Mouse (Mus musculus) kidney, adult 18-20 months (tissue): ENCODE results near the gene Adgrg7.

Experiments used
- DNase-seq: peaks from one replicate; pipeline ENCODE4 v3.0.0; 2021

Gene Adgrg7

DNA sequence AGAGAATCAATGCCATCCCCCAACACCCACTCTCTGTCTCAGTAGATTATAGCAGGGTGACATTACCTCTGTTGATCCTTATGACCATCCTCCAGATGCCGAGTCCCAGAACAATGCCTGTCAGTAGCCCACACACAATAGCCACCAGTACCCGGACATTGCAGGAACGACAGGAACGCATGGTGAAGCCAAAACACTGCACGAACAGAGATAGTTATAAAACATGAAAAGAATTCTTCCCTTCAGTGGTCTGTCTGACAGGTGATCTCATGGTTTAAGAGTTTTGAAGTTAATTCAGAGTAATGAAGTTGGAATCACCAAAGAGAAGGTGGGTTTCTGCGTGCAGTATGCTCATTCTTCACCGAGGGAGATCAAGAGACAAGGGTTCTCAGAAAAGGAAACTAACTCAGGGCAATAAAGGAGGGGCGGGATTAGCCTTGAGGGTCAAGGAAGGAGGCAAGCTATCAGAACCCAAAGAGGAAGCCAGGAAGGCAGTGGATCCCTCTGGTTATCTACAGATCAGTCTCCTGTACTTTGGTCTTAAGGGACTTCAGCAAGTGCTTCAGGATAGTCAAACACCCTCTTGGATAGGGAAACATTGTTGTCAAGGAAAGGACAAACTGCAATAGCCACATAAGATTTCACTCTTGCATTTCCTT lies at the start of gene Adgrg7:
Gene Adgrg7 (minus strand): TSS at position 375 of the 659 bp plus-strand sequence.
- DNase-seq, result no peak

DNA sequence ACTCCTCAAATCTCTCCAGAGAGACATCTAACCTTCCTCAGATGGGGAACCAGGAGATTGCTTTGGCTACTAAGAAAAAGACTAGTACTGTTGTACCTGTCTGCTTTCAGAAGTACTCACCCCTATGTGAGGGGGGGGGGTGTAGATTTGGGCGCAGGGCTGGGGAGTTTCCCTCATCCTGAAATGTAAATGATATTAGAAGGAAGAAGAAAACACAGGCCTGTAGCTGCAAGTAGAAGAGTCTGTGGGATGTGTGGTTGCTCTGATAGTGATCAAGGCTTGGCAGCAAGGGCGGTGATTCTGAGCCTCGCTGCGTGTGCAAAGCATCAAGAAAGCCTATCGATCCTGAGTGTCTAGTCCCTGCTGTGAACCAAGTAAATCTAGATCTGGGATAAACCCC lies 47.3 kb upstream of the Adgrg7 start:
- no peak for DNase-seq

DNA sequence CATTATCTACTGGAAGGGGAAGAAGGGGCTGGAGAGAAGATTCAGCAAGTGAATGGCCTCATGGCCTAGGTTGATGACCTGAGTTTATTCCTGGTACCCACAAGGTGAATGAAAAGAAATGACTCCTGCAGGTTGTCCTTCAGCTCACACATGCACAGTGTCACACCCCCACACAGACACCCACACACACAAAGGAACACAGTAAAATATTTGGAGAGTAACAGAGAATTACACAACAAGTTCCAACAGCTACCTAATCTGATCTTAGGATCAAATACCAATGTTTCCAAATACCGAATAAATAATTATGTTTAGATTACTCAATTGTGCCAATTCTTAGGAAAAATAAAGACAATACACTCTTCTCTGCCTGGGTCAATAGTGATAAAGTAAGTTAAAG lies 37.7 kb upstream of the Adgrg7 start:
- DNase-seq, result no peak

DNA sequence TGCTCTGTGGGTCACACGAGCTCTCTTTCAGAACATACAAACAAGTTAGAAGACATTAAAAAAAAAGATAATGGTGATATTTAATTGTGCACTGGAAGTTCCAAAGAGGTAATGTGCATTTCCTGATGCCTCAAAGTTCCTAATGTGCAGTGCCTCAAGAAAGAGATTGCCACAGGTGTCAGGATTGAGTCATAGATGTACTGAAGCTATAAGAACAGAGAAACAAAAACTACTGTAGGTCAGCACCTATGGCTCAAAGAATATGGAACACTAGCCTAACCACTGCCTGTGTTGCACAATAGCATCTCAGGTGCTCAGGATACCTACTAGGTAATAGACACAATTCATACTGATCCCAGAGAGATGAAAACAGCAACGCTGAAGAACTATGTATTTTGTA lies 36.3 kb upstream of the Adgrg7 start:
- no peak for DNase-seq

DNA sequence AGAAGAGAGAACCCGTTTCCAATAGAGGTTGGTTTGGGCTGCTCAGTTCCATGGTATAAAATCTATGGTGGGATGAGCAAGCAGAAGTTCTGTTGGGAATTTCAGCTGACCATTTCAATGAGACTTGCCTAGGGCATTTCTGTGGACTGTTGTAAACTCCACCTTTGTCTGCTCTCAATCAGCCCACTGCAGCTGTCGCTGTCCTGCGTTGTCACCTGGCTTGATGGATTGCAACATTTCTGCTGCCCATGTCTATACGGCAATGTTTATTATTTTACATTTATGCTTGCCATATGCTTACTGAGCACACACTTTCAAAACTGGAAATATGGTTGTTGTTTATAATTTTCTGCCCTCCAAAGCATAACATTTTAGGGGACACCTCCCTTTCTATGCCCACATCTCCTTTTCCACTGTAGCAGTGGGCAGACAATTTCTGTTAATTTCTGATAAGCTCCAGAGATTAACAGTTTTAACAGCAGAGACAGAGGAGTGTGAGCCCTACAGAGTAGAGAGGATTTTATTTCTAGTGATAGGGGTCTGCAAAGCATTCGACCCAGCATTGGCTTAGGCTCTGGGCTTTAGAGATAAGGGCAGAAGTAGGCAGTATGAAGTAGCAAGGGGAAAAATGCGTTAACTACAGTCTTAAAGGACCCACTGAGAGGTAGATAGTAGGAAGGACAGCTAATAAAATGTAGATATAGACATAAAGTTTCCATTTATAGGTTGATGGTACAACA lies 5.9 kb upstream of the Adgrg7 start:
- no peak for DNase-seq

DNA sequence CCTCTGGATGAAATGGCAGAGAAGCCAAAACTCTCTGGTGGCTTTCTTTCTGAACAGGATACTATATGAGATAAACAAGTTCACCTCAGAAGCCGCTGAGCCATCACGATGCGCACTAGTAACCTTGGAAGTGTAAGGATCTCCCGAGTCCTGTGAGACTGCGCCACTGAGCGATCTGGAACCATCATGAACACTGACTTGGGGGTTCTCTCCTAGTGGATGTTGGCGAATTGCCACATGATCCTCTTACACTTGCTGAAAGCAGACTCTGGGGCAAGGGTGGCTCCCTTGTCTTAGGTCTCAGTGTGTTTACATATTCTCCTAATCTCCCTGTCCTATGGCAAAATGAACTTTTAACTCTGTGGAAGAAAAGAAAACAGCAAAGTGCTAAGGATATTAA lies 5.3 kb upstream of the Adgrg7 start:
- no peak for DNase-seq

DNA sequence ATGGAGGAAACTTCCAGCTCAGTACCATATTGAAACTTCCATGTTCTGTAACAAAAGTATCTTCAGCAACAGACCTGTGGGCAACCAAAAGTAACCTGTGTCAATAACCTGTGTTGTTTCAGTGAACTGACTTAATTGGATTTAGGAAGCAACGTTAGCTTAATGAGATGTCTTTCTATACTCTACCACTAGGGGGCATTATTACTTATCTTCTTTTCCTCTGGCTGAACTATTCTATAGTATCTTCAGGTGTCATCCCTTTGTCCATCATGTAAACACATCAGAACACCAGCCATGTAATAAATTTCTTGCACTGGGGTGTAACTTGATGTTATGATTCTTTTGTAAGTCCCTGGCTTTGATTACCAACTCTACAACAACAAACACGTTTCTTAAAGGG lies 4.8 kb upstream of the Adgrg7 start:
- DNase-seq, result no peak

DNA sequence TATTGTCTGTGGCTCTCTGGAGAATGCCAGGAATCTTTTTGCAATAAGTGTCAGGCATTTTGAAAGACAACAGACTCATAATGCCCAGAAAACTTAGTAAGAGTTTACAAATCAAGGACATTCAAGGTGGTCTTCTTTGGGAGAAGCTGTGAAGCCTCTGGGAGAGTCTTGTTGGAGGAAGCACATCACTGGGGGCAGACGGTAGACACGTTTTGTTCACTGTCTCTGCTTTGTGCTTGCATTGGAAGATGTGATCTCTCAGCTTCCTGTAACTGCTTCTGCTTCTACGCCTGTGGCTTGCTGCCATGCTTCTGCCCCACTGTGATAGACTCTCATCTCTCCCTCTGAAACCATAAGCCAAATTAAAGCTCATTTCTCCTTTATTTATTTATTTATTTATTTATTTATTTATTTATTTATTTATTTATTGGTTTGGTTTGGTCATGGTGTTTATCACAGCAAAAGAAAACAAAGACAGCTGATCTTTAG lies 3.9 kb upstream of the Adgrg7 start:
- no peak for DNase-seq

DNA sequence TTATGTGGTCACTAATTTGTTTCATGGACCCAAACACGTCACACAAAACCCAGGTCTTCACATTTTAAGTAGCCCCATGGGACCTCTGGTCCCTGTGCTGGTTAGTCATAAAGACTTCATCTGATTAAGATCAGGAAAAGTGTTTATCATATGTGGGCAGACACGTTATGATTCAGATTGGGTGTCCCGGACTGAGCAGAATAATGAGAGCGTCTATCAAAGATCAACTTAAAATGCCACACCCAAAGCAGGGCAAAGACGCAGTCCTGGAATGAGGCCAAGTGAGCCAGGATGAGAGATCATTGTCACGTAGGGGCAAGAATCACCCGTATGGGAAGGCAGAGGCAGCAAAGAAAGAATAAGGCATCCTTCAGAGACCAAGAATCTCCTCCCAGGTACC lies 3.2 kb upstream of the Adgrg7 start:
- DNase-seq, result no peak

DNA sequence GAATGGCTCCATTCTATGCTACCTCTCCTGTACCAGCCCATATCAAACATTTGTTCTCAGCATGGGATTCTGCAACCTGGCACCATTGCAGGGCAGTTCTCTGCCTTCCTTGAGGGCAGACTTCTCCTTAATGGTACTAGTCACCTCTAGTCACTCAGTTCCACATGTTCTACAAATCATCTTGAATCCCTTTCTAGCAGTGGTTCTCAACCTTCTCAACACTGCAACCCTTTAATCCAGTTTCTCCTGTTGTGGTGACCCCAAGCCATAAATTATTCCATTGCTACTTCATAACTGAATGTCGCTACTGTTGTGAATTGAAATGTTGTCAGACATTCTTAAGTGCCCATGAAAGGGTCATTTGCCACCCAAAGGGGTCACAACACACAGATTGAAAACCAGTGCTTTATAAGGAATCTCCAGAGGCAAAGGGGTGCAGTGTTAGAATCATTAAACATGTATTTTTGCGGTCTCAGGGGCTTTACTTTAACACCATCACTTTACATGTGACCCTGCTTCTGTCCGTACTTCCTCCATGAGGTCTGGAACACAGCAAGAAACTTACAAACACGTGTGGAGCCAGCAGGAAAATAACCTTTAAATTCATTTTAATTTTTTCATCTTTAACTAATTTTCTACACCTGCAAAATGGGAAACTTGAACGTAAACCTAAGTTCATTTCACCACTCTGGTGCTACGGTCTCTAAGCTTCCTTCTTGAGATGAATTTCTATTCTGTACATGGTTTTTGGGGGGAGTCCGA lies 1.1 kb downstream of the Adgrg7 start:
- no peak for DNase-seq

DNA sequence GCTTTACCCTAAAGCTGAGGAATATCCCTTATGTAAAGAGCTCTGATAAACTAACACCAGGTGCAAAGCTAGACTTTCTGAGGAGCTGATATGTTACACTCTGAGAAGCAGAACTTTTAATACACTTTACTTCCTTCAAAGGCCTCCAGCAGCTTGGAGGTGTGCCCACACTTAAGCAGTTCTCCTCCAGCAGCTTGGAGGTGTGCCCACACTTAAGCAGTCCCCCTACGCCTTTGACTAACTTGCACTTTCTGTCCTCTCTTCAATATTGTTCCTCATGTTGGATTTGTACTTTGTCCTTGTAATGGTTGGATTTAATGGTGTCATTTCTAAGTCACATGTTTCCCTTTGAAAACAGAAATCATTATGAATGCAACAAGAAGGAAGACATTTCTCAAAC lies 1.9 kb downstream of the Adgrg7 start:
- peak; percentile 18 for DNase-seq

DNA sequence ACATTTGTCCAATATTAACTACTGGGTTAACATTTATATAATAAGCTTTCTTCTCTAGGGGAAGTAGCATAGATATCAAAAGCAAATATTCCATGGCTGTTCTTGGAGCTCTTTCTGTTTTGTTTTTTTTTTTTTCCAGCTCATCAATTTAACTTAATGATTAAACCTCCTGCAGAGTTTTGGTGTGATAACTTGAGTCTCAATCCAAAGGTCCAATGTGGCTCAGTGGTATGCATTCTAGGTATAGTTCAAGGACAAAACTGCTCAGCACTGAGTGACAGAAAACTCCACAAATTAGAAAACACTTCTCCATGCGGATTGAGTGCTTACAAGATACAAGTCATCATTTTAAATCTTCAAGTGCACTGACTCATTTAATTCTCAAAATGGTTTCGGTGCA lies 9.7 kb downstream of the Adgrg7 start:
- DNase-seq, result no peak

DNA sequence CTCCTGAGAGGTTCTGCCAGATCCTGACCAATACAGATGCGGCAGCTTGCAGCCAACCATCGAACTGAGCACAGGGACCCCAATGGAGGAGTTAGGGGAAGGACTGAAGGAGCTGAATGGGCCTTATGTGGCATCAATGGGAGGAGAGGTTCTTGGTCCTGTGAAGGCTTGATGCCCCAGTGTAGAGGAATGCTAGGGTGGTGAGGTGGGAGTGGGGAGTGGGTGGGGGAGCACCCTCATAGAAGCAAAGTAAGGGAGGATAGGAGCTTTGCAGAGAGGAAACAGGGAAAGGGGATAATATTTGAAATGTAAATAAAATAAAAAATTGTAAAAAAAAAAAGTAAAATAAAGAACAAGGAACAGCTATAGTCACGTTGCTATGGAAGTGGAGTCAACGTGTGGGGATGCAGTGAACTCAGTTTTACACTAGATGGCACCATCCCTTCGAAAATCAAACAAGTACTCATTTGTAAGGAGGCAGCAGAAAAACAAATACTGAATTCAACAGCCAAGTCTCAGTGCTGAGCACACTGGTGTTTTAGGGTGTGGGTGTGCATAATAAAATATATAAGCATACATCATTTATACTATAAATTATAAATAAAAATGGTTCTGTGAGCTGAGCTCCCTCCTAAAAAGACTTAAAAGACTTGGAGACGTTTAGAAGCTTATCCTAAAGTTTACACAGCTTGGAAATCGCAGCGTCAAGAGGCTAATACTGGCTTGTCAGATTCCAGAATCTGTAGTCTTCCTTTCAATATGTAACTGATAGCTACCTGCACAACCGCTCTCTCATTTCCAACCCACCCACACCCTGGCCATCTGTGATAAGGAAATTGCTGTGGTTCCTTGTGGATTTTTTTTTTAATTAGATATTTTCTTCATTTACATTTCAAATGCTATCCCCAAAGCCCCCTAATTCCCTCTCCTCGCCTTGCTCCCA lies 24.2 kb downstream of the Adgrg7 start:
- peak; percentile 20 for DNase-seq

DNA sequence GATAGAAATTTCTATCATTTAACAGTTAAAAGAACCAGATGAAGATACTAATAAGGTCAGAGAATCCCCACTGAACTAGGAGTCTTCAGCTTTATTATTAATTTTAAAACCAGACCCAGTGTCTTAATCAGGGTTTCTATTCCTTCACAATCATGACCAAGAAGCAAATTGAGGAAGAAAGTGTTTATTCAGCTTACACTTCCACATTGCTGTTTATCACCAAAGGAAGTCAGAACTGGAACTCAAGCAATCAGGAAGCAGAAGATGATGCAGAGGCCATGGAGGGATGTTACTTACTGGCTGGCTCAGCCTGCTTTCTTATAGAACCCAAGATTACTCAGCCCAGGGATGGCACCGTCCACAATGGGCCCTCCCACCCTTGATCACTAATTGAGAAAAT lies 66.6 kb downstream of the Adgrg7 start:
- DNase-seq, result no peak

DNA sequence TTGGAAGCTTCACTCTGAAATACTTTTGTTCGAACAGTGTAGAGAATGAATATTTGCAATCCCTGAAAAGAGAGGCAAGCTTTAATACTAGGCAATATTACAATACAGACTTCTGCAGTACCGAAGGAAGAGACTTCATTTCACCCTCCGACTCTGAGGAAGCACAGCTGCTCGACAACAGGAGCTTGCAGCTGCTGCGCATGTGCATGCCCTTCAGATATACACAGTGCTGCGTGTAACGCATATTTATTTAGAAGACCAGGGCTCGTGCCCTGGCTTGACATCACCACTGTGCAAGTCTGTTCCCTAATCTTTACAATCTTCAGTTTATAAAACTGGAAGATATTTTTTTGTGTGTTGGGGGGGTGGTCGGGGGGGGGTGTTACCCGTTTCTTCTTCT lies 70.7 kb downstream of the Adgrg7 start:
- no peak for DNase-seq

DNA sequence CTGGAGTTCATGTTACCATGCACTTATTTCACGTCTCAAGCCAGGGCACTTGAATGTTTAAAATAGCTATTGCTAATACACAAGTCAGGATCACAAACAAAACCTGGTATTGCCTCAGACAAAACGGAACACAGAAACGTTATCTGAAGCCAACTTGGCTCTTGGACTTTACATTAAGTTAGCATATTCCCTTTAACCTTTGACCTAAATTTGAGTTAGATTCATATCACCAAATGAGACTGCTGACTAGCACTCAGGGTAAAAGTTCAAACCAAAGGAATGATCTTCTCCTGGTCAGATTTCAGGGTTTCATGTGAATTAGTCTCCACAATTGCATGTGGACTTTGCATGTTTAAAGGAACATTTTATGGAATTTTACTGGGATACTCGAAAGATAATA lies 73.3 kb downstream of the Adgrg7 start:
- DNase-seq, result no peak

DNA sequence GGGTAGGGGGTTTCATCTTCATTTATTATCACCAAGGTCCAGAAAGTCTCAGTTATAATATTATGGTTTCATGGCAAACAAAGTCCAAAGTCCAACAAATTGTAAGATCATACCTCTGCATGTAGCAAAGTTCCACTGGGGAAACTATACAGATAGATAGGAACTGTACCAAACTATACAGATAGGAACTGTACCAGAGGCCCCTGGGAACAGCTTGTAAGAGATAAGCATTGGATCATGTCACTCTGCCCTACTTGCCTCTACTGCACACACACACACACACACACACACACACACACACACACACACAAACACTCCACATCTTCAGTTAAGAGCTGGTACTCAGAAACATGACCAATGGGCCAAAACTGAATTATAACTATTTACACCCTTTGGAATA lies 76.6 kb downstream of the Adgrg7 start:
- DNase-seq, result no peak

DNA sequence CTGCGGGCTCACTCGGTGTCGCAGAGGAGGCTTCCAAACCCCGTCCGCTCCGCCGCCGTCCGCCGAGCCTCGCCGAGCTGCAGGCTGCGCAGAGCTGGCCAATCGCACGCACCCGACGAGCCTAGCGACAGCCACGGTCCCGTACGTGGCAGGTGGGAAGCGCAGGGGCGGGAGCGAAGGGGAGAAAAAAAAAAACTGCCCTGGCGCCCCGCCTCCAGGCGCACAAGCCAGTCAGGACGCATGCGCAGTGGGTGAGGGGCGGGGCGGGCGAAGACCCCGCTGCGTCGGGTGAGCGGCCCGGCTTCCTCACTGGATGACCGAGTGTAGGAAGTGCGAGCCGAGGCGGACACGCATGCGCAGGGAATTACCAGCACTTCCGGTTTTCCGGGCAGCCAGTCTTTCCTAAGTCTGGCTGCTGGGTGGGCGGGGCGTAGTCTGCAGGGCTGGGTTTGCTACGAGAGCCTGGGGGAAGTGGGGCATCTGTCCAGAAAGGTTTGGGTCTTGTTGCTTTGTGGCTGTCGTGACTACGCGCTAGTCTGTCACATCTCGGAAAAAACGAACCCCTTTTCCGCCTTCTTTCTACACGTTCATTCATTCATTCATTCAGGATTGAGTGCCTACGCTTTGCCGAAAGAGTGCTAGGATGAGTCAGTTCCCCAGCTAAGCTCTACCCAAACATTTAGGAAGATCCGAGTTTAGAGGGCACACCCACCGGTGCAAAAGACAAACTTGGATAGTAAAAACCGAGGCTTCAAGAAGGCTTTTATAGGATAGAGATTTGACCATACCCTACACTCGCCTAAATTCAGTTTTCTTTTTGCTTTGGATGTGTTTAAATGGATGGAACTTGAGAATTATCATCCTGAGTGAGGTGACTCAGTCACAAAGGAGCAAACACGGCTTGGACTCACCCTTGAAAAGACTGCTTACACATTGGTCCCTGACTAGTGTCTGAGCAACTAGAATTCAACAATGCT lies 78.1 kb downstream of the Adgrg7 start, which contains the start of gene Tfg:
Gene Tfg (minus strand): TSS at position 227 of the 977 bp plus-strand sequence.
- peak; percentile 98 for DNase-seq

DNA sequence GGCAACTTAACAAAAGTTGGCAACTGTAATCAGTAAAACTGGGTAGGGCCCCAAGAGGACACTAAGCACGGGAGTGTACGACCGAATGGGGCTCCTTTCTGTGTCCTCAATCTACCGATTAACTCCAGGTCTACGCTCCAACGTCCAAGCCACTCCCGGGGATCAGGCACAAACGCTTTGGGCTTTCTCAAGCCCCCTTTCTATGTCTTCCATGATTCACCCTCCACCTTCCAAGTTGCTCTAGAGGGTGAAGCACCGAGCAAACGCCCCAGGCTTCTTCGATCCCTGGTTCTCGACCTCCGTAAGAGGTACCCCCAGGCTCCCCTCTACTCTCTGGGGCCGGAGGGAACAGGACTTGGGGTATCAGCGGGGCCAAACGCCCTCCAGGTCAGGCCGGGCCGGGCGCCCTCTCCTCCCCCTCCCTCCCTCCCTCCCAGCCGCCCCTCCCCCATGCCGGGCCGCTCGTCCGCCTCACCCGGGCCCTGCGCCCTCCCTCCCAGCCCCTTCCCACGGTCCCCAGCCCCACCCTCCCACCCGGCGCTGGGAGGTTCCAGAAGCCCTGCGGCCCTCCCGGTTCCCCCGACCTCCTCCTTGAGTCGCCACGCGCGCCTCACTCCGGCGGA lies 79.0 kb downstream of the Adgrg7 start:
- peak; percentile 49 for DNase-seq

DNA sequence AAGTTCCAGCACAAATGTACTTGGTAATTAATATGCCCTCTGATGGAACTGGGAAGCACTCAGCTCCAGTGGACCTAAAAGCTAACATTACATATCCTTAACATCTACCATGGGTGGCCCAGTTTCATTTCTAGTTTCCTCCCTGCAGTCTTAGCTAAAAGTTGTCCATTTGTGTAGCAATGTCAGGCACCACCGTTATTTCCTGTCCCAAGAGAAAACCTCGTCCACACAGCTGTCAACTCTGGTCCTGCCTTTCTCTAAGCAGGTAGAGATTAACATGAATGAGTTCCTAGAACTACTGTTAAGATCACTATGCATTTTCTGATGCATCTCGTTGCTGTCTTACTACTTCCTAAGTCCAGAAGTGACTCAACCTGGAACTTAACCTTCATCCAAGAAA lies 80.0 kb downstream of the Adgrg7 start:
- DNase-seq, result no peak

DNA sequence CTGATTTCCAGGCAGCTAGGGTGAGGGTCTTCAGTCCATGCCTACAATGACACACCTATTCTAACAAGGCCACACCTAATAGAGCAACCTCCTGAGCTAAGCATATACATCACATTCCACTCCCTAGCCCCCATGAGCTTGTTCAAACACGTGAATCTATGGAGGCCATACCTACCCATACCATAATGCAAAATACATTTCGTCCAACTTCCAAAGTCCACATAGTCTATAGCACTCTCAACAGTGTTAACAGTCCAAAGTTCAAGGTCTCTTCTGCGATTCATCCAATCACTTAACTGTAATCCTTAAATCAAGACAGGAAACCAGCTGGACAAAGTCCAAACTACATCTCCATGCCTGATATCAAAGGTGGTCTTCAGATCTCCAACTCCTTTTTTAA lies 85.6 kb downstream of the Adgrg7 start:
- no peak for DNase-seq
